Mouse (Mus musculus) CH12F3 (cell line): ENCODE data around the gene Gm49396.

ENCODE experiments used
- in situ Hi-C: fragments of 300-500 bp; cut with MboI; formaldehyde crosslinking; loops from 2 replicates; pipeline ENCODE4 v1.14.3; 2020; ENCODE audit warnings: low sequenced_read_pairs

Gene Gm49396

DNA sequence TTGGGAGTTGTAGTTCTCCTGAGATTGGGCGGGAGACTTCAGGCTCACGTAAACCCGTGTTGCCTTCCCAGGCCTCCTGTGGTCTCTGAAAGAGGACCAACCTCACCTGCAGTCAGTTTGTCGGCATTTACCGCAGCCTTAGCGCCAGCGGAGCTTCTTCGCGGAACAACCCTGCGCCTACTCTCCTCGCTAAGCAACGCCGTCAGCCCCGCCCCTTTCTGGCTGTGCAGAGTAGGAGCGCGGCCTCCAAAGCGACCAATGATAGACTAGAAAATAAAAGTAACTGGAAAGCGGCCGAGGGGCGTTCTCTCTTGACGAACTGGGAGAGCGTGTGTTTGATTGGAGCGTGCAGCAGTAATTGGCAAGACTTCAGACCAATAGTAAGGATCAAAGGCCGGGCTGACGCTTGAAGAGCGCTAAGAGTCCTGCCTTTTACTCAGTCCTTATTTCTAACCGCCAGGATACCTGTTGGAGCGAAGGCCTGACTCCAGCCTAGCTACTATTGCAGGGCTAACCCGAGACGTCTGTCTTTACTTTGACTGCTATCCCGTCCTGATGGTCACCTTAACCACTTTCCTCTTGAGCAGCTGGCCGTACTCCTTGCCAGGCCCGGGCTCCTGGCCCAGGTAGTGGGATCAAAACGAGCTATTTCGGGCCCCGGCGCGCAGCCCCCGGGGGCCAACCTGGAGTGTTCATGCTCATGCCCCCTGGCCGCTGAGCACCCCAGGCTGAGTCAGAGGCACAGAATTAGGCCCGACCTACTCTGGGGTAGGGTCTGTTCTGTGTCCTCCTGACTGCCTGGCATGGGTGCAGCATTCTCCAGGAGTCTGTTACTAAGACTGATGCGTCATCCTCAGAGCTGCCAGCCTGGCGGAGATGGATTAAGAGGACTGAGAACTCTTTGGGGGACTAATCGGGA lies 10.8 kb upstream of the Gm49396 start, which contains the start of the genes Hspb6 and Proser3:
TSS of gene Hspb6 (plus strand) at position 77 of the 919 bp plus-strand sequence.
TSS of gene Proser3 (minus strand) at position 198 of the 919 bp plus-strand sequence.
- in situ Hi-C loops: no loop called here

DNA sequence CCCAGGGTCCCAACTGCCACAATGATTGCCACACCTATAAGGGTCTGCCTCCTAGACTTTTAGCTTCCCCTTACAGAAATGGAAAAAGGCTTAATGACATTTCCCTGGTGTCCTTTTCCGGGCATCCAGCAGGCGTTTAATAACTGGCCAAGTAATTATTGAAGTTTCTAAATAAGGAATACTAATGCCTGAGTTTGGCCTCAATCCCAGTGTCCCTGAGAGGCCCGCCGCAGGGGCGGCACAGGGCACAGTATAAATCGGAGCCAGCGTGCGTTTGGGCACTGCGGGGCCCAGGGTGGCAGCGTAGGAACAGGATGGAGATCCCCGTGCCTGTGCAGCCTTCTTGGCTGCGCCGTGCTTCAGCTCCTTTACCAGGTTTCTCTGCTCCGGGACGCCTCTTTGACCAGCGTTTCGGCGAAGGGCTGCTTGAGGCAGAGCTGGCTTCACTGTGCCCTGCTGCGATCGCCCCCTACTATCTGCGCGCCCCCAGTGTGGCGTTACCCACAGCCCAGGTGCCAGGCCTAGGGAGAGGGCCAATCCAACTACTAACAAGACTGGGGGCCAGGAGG lies 10.0 kb upstream of the Gm49396 start:
- in situ Hi-C loops: no loop called here

DNA sequence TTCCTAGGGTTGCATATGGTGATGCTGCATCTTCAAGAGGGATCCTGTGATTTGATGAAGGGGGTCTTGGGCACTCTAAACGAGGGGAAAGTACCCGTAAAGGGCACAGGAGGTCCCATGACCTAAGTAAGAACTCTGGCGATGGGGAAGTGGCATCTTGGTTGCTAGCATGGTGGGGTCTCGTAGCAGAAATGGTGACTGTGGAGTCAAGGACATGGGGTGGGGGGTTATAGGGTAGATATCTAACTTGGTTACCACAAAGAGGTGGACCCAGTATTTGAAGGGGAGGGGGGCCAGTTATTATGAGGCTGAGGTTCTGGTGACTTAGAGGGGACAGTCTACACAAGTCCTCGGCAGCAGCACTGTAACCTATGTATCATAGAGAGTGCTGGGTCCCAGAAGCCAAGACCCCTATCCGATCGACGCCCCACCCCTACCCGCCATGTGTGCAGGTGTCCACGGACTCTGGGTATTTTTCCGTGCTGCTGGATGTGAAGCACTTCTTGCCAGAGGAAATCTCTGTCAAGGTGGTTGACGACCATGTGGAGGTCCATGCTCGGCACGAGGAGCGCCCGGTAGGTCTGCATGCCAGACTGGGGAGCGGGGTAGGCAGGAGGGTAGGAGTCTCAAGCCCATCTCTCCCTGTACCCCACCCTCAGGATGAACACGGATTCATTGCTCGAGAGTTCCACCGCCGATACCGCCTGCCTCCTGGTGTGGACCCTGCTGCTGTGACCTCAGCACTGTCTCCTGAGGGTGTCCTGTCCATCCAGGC lies 9.1 kb upstream of the Gm49396 start:
- in situ Hi-C loops: no loop called here

DNA sequence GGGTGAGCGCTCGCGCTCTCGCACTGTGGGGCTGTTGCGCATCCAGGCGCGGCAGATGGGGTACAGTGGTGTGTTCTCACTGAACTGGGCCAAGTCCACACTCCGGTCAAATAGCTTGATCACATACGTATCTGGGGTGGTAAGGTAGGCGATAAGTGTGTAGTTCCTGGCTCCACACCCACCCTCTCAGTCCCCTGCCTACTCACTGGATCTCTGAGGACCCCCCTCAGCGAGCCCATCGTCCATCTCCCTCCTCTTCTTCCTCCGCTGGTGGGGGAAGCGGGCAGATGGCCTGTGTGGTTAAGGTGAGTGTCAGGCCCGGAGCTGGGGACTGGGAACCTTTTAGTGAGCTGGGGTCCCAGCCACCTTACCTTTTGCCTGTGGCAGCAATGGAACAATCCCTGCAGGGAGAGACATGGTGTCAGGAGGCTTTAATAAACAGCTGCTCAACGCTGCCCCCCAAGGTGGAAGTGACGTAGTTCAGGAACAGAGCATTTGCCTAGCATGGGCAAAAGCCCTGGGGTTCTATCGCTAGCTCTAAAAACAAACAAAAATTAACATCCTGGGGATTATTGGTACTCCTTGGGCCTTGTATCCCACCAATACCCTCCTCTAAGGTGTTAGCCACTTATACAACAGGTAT lies 6.1 kb upstream of the Gm49396 start:
- in situ Hi-C loops: no loop called here

DNA sequence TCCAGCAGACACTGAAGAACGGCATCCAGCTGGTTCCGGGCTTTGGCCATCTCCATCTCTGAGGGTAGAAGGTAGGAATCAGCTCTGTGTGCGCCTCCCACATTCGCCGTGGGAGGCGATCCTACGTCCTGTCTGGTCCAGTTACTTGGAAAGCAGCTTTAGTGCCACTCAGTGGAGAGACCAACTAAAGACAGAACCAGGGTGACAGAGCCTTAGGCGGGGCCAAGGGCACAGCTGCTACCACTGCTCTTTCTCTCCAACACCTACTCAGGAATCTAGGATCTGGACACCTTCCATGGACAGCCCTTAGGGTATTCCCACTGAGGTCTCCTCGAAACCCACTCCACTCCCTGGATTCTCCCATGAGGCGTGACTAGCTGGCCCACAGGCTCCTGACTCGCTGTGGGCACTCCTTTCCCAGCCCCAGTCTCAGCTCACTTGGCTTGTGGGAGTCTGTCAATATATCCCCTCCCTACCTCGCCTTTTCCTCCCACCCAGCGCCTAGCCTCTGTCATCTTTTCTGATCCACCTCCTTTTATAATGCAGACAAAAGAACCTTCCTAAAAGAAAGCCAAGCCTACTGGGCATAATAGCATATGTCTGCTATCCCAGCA lies 5.1 kb upstream of the Gm49396 start:
- in situ Hi-C loops: no loop called here

DNA sequence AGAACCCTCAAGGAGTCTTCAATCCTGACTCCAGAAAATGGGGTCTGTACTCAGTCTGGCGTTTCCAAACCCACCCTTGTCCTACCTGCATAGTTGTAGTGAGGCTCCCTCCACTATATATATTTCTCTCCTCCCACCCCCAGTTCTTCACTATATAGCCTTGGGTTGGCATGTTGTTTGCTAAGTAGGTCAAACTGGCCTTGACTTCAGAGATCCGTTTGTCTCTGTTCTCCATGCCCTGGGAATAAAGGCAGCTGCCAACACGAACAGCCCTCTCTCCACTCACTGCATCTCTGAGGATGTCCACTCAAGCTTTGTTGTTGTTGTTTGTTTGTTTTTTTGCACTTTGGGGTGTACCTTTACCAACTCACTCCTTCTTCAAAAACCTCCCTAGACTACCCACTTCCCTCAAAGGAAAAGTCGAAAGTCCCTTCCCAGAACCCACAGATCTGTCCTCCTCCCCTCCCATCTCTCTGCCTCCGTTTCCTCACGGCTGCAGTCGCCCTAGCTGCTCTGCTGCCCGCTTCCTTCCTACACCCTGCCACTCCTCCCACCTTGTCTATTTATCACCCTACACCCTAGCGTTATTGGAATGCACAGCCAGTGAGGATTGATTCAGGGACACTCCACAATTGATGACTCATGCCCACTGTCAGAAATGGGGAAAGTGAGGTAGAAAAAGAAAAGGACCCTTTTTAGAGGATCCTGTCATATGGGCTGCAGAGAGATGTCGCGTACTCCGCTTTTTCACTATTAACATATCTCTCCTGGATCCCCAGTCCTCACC lies 4.3 kb upstream of the Gm49396 start:
- in situ Hi-C loops: no loop called here

DNA sequence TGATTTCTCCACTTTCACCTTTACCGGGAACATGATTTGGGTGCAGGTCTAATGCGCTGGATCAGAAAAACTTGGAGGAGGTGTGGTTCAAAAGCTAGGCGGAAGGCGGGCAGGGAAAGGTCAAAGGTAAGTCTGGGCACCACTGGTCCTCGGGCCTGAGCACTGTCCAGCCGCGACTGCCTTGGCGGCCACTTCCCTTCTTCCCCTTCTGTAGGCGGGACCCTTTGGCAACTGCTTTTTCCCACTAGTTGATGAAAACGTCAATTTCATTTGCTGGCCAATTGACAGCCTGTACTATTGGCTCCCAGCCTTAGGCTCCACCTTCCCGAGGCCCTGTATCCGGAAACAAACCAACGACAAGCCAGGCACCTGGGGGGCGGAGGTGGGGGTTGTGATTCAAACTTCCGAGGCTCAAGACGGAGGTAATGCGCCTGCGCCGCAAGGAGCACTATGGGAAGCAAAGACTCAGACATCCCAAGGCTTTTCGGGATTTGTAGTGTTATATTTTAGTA lies 3.6 kb upstream of the Gm49396 start, which contains the start of gene Lin37:
TSS of gene Lin37 (minus strand) at position 396 of the 512 bp plus-strand sequence.
- in situ Hi-C loops: no loop called here

DNA sequence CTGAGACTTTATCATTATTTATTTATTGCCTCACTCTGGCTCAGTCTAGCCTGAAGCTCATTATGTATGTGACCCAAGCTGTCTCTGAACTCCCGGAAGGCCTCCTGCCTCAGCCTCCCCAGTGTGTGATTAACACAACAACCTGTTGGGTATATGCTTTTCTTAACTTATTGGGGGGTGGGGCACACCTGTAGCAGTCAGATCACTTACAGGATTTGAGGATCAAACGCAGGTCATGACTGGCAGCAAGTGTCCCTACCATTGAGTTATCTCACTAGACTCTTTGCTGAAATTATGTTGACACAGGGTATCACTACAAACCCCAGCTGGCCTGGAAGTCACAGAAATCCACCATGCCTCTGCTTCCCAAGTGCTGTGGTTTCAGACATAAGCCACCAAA lies 2.8 kb upstream of the Gm49396 start:
- in situ Hi-C loops: no loop called here

DNA sequence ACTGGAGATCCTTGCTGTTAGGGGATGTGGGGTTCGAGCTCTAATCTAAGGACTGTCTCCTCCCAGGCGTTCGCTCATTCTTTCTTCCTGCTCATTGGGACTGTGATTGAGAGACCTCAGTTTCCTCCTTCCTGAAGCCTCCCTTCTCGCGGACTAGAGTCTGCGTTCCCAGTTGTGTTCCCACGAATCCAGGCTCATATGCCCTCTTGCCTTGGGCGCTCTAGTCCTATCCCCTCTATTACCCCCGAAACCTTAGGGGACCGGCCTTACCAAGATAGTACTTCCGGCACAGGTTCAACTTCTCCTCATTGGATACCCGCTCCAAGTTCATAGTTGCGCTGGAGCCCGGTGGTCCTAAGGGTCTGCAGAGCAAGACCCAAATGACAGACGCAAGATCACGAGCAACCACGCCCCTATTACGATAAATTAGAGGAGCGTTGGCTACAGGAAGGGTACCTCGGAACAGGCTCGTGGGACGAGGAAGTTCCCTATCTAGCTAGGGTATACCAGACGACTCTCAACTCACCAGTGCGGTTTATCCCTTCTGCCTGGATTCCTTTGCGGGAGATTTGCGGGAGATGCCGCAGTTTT lies 523 bp upstream of the Gm49396 start:
- in situ Hi-C loops: no loop called here

DNA sequence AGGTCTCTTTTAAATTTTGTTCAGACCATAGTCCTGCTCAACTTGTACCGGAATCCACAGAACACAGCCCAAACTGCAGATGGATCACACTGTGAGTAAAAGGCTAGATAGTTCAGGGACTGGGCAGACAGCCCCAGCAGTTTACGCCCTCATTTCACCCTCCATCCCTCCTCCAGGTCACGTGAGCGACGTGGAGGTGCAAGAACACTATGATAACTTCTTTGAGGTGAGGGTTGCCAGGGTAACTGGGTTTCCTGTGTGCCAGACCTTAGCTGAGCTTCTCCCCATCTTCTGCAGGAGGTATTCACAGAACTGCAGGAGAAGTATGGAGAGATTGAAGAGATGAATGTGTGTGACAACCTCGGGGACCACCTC lies 749 bp downstream of the Gm49396 start:
- in situ Hi-C loops: no loop called here

DNA sequence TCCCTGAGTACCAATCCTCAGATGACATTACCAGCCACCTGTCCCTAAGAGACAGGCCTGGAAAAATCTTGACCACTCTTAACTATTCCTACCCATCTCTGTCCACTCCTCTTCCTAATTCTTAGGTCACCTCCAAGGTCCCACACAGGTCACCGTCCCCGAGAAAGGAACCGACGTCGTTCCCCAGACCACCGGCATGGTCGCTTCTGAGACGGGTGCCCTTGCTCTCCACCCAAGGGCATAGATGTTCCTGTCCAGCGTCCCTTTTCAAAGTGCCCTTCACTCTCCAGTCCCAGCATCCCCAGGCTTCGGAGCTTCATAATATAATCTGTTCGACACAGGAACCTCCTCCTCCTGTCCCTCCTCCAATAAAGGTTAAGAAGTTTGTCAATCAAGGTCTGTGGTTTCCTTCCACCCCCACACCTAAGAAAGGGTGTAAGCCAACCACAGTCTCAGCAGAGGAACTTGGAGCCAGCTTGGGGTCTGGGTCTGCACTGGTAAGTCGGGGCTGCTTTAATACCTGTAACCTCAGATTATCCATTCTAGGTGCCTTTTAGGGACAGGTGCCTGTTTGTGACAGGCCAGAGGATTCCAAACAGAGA lies 1.9 kb downstream of the Gm49396 start, which contains the start of gene Igflr1:
TSS of gene Igflr1 (plus strand) at position 458 of the 602 bp plus-strand sequence.
- in situ Hi-C loops: no loop called here

DNA sequence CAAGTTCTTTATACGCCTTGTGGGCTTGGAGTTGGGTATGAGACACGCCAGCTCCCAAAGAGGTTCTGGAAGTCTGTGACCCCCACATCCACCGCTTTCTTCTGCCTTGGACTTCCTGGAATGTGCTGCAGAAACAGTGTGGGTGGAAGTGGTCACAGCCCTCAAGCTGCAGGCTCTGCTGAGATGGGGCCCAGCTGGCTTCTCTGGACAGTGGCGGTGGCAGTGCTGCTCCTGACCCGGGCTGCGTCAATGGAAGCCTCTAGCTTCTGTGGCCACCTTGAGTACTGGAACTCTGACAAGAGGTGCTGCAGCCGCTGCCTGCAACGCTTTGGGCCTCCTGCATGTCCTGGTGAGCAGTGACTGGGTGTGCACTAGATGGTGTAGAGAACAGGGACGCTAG lies 2.9 kb downstream of the Gm49396 start:
- in situ Hi-C loops: no loop called here

DNA sequence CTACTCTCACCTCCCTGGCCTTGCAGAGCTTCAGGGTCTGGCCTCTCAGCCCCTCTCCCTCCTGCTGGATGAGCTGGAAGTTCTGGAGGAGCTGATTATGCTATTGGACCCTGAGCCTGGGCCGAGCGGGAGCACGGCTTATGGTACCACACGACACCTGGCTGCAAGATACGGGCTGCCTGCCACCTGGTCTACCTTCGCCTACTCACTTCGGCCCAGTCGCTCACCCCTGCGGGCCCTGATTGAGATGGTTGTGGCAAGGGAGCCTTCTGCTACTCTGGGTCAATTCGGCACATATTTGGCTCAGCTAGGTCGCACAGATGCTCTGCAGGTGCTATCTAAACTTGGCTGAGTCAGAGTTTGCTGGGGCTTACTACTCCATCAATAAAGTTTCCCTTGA lies 4.4 kb downstream of the Gm49396 start:
- in situ Hi-C loops: no loop called here

DNA sequence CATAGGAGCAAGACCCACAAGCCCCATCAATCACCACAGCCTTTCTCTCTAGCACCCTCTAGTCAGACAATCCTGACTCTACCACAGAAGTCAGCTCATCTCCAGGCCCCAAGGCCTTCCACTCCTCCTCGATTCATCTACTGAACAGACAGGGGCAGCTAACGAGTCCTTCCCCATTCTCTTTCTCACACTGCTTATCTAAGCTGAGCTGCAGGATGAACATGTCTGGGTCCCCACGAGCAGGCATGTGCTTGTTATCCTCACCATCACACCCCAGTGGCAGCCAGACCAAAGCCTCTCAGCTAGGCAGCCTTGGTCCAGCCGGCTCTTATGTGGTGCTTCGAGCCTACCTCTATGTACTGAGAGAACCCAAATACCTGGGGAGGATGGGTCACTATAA lies 9.2 kb downstream of the Gm49396 start:
- in situ Hi-C loops: no loop called here

DNA sequence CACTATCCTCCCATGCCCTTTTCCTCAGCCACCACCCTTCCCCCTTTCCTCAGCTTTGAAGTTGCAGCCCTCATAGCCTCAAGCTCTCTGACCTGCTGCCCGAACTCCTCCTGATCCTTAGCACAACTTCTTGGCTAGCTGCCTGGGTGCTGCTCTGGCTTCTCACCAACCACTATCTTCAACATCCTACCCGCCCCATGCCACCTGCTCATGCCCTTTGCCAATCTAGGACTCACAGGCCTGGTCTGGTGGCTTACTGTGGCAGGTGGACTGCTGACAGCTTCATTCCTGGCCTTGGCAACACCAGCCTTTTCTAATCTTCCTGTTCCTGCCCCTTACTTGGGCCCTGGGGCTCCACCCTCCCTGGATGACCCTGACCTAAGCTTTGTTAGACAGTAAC lies 9.8 kb downstream of the Gm49396 start:
- in situ Hi-C loops: no loop called here

DNA sequence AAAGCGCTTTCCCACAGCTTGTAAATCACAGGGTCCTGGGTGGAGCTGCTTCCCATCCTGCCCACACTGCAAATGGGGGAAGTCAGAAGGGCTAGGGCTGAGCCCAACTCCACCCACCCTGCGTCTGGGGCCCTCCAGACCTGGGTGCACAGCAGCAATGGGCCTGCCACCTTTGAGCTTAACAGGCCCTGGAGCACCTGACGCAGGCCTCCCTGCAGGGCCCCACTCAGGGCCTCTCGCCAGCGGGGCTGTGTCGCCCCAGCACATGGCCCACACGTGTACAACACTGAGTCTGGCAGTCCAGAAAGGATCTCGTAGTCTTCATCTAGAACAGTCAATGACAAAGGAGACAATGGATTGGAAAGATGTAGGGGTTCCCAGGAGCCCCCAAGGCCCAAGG lies 16.8 kb downstream of the Gm49396 start:
- in situ Hi-C loops: no loop called here

DNA sequence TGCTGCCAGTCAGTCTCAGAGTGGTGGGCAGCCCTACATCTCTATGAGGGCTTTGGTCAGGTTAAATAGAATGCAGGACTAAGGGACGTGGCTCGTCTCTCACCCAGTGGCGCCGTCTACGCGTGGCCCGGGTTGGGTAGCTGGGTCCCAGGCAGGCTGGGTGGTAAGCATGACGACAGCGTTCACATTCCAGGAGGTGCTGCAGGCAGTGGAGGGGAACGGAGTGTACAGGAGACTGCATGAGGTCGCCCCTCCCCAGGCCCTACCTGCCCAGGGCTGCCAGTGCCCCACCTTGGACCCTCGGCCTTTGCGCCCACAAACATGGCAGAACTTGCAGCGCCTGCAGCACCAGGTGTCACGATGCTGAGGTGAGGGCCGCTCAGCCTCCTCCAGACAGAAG lies 18.4 kb downstream of the Gm49396 start:
- in situ Hi-C loops: no loop called here

DNA sequence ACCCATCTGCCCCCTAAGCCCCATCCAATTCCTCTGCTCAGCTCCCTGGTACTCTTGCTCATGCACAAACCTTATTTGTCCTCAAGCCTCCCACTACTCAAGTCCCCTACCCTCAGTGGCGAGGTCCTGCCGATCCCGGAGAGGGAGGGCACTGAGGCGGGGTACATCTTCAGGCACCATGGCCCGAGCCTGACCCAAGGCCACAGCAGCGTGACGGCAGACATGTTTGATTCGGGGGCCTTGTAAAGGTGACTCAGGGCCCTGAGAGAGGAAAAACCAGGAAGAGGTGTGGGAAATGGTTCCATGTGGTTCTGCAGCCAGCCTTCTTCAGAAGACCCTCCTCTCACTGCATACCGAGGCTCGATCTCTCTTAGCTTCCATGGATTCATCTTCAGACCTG lies 21.2 kb downstream of the Gm49396 start:
- in situ Hi-C loops: no loop called here

DNA sequence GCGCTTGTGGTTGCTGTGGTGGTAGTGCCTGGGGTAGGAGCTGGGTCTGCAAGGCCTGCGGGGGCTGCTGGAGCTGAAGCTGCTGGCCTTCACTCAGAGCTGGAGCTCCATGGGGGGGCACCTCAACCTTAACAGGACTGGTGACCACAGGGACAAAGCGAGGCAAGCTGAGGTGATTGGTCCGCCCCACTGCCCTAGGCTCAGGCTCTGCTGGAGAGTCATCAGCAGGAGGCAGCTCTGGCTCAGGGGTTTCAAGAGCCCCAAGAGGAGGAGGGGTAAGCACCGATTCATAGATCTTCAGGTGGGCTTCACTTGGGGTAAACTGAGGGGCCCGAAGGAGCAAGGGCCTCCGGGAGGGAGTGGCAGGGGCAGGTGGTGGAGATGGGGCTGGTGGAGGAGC lies 22.0 kb downstream of the Gm49396 start:
- in situ Hi-C loops: no loop called here
